Mouse (Mus musculus): ENCODE measurements around the gene Glt1d1. TPM values are rescaled to one million over a fixed set of nuclear protein-coding genes. Genes with fewer than 3 reads are reported as not detected.

The Glt1d1 gene
- polyA plus RNA-seq, 2 experiments, result 0.47 to 1.5 TPM

DNA sequence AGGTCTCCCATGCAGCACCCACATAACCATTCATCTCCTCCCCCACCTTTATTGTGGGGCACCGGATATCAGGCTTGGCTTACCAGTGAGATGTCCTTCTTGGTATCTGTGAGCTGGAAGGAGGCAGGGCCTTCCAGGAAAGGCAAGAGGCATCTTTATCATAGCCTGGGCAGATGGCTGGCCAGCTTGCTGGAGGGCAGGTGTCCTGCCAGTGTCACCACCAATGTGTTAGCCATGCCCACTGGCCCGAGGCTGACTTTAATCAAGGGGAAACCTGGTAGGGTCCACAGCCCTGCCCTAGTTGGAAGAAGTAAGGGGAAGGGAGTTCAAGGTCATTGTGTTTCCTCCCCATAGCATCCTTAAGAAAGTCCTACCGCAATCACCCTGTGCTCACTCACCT, 123.9 kb downstream of the Glt1d1 start:
- WGBS, result 92% methylated on average over 3 of the region's 3 CpGs
- H3K9ac ChIP-seq (ENCODE audit: low read depth, low read length, severe bottlenecking), result no peak overlapping the region
- ATAC-seq (ENCODE audit: low FRiP score, low read depth), result no peak
- H3K4me1 ChIP-seq (ENCODE audit: control insufficient read depth, insufficient read depth, low read length), result no peaks in the 10 kb centered on the region
- no peak overlapping the region for H3K4me3 ChIP-seq (replicated peaks; ENCODE audit: low read length)
- H3K9me3 ChIP-seq (ENCODE audit: control insufficient read depth, low read length), result no peaks in the 10 kb centered on the region
- H3K27ac ChIP-seq (replicated peaks; ENCODE audit: low read depth, low read length), result no peak overlapping the region
- no peaks in the 10 kb centered on the region for H3K27me3 ChIP-seq (ENCODE audit: control insufficient read depth, insufficient read depth, low read length)
- H3K36me3 ChIP-seq (ENCODE audit: control insufficient read depth, insufficient read depth, low read length), result no peaks in the 10 kb centered on the region
- TF ChIP-seq POLR2A (IDR thresholded peaks at IDR 0.05; ENCODE audit: borderline replicate concordance, extremely low read depth, insufficient read depth, insufficient read length), result no peak
- no peak overlapping the region for H3K4me2 ChIP-seq (replicated peaks; ENCODE audit: low read depth, low read length, severe bottlenecking)
- DNase-seq (ENCODE audit: low spot score), result no peak

DNA sequence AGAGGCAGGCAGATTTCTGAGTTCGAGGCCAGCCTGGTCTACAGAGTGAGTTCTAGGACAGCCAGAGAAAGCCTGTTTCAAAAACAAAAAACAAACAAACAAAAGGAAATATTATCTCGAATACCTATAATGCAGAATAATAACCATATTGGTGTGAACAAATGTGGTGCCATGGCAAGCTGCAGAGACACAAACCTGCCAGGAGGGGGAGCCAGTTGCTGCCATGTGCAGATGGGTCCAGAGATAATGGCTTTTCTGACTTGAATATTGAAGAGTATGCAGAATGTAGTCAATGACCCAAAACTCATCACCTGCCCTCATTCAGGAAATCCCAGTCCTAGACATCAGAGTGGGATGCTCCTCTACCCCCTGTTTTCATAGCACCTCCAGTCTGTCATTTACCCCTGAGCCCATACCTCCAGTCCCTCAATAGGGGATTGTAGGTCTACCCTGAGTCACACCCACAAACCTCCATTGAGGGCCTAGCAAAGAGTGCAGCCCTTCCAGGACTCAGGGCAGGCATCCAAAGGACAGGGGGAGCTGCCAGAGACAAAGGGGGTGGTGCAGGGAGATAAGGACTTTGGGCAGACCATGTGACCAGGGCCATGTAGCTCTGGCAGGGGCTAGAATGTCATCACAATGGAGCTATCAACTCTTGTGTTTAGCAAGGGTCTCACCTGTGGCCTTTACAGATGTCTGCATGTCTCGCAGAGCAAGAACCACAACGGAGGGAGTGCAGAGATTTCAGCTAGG, 124.8 kb downstream of the Glt1d1 start:
- TF ChIP-seq POLR2A (IDR thresholded peaks at IDR 0.05; ENCODE audit: borderline replicate concordance, extremely low read depth, insufficient read depth, insufficient read length), result no peak
- Histone ChIP-seq H3K9ac (ENCODE audit: low read depth, low read length, severe bottlenecking) (no peak overlapping the region), H3K4me1 (ENCODE audit: control insufficient read depth, insufficient read depth, low read length) (no peaks in the 10 kb centered on the region), H3K4me2 (replicated peaks; ENCODE audit: low read depth, low read length, severe bottlenecking) (no peak overlapping the region), H3K27me3 (ENCODE audit: control insufficient read depth, insufficient read depth, low read length) (no peaks in the 10 kb centered on the region), H3K4me3 (replicated peaks; ENCODE audit: low read length) (no peak overlapping the region), H3K9me3 (ENCODE audit: control insufficient read depth, low read length) (no peaks in the 10 kb centered on the region), H3K36me3 (ENCODE audit: control insufficient read depth, insufficient read depth, low read length) (no peaks in the 10 kb centered on the region), H3K27ac (replicated peaks; ENCODE audit: low read depth, low read length) (no peak overlapping the region)
- DNase-seq (ENCODE audit: low spot score) (no peak), ATAC-seq (ENCODE audit: low FRiP score, low read depth) (no peak)
- 83% methylated on average over 4 of the region's 4 CpGs for WGBS

DNA sequence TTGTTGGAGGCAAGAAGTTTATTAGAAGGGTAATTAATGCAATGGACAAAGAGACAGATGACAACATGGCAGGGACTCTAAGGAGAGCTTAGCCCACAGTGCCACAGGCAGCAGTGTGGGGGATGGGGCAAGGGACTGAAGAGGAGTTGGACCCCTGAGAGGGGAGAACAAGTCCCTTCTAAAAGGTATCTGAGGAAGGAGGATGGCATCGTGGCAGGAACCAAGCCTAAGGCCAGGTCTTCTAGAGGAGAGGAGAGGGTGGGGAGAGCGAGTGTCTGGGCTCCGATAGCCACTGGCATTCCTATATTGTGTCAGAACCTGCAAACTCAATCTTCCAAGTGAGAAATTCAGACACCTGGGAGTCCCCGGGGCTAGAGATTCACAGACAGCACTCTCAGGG, 126.5 kb downstream of the Glt1d1 start:
- TF ChIP-seq POLR2A (IDR thresholded peaks at IDR 0.05; ENCODE audit: borderline replicate concordance, extremely low read depth, insufficient read depth, insufficient read length), result no peak
- Histone ChIP-seq H3K9ac (ENCODE audit: low read depth, low read length, severe bottlenecking) (no peak overlapping the region), H3K4me2 (replicated peaks; ENCODE audit: low read depth, low read length, severe bottlenecking) (no peak overlapping the region), H3K4me3 (replicated peaks; ENCODE audit: low read length) (no peak overlapping the region), H3K36me3 (ENCODE audit: control insufficient read depth, insufficient read depth, low read length) (no peaks in the 10 kb centered on the region), H3K4me1 (ENCODE audit: control insufficient read depth, insufficient read depth, low read length) (no peaks in the 10 kb centered on the region), H3K9me3 (ENCODE audit: control insufficient read depth, low read length) (no peaks in the 10 kb centered on the region), H3K27ac (replicated peaks; ENCODE audit: low read depth, low read length) (no peak overlapping the region), H3K27me3 (ENCODE audit: control insufficient read depth, insufficient read depth, low read length) (no peaks in the 10 kb centered on the region)
- 77% methylated on average over 4 of the region's 4 CpGs for WGBS
- DNase-seq (ENCODE audit: low spot score), result no peak
- ATAC-seq (ENCODE audit: low FRiP score, low read depth), result no peak

Other genes starting within 250 kb of the Glt1d1 start
- 22.0 and 31.1 TPM in 2 replicates for gene Slc15a4, start 635 bp downstream of the Glt1d1 start, polyA plus RNA-seq (2012; rRNA removed)
- gene Slc15a4, start 635 bp downstream of the Glt1d1 start, polyA plus RNA-seq (2014; fragmentation: Nextera tagmentation; extraction: Ambion mirVana), result 19.3 and 20.2 TPM in 2 replicates

Data from limb, embryonic 14.5 days (tissue).